In genomic region chr3:96219661-96220130, GRCm38 (mm10) we compare ENCODE assay signal across 1 mouse cellular context.
A peak's percentile ranks its signal among the peaks of the same experiment; 100 is the strongest.
TF ChIP-seq lines count a peak whose summit lies in the region.

Gene Bola1, minus strand, starts transcription at chr3:96219709.
Gene Hist2h2ab, plus strand, starts transcription at chr3:96219865.

TF ChIP-seq in CH12.LX, 34 proteins besides CTCF, POLR2A, EP300 and RAD21 (continued from another document):
- TF ChIP-seq TCF12 (IDR thresholded peaks at IDR 0.05; ENCODE audit: low read depth, low read length), result peak; percentile 63; the same call in 1 of the 2 replicates
- TF ChIP-seq CHD2 (IDR thresholded peaks at IDR 0.05; ENCODE audit: low read length), result peak; percentile 10; the same call in 1 of the 2 replicates
- TF ChIP-seq PAX5 (IDR thresholded peaks at IDR 0.05; ENCODE audit: low read length), result no peak
- TF ChIP-seq ZNF384 (IDR thresholded peaks at IDR 0.05; ENCODE audit: low read depth, low read length), result no peak
- TF ChIP-seq TBP (conservative IDR thresholded peaks at IDR 0.05; ENCODE audit: low read depth, low read length), result peak; percentile 95
- TF ChIP-seq BHLHE40 (IDR thresholded peaks at IDR 0.05; ENCODE audit: low read depth, low read length), result peak; percentile 31; the same call in 1 of the 2 replicates
- TF ChIP-seq MYC (IDR thresholded peaks at IDR 0.05; ENCODE audit: low read depth, low read length), result peak; percentile 65
- no peak for TF ChIP-seq JUN (IDR thresholded peaks at IDR 0.05; ENCODE audit: insufficient read depth, low read depth, low read length)
- peak; percentile 88 for TF ChIP-seq MAZ (IDR thresholded peaks at IDR 0.05; ENCODE audit: low read depth, low read length)
- TF ChIP-seq SMC3 (IDR thresholded peaks at IDR 0.05; ENCODE audit: low read depth, low read length), result no peak
- TF ChIP-seq MEF2A (IDR thresholded peaks at IDR 0.05; ENCODE audit: borderline replicate concordance, low read depth, low read length), result 0 out of 2 replicates have a peak, but pooled peaks have one; percentile 18
- no peak for TF ChIP-seq UBTF (IDR thresholded peaks at IDR 0.05; ENCODE audit: low read depth, low read length)
- no peak for TF ChIP-seq USF1 (IDR thresholded peaks at IDR 0.05; ENCODE audit: low read depth, low read length)
- no peak for TF ChIP-seq USF2 (conservative IDR thresholded peaks at IDR 0.05; ENCODE audit: low read depth, low read length)
- no peak for TF ChIP-seq GABPA (IDR thresholded peaks at IDR 0.05; ENCODE audit: insufficient replicate concordance, low read depth, low read length)
- 0 out of 2 replicates have a peak, but pooled peaks have one; percentile 54 for TF ChIP-seq E2F4 (IDR thresholded peaks at IDR 0.05; ENCODE audit: insufficient replicate concordance, low read depth, low read length)
- TF ChIP-seq ZC3H11A (IDR thresholded peaks at IDR 0.05; ENCODE audit: low read depth, low read length), result no peak
- peak; percentile 64; the same call in 1 of the 2 replicates for TF ChIP-seq SIN3A (IDR thresholded peaks at IDR 0.05; ENCODE audit: low read length)
- peak; percentile 75 for TF ChIP-seq NRF1 (IDR thresholded peaks at IDR 0.05; ENCODE audit: low read depth, low read length)
- peak; percentile 95; the same call in 1 of the 2 replicates for TF ChIP-seq ZMIZ1 (IDR thresholded peaks at IDR 0.05; ENCODE audit: low read depth, low read length)
- peak; percentile 88; the same call in 1 of the 2 replicates for TF ChIP-seq RCOR1 (conservative IDR thresholded peaks at IDR 0.05; ENCODE audit: low read depth, low read length)
- TF ChIP-seq JUND (conservative IDR thresholded peaks at IDR 0.05; ENCODE audit: low read depth, low read length), result 0 out of 2 replicates have a peak, but pooled peaks have one; percentile 7
